Mouse (Mus musculus): ENCODE data around the gene Sh3kbp1. TPM values are rescaled to one million over a fixed set of nuclear protein-coding genes. Genes with fewer than 3 reads are reported as not detected.

Sh3kbp1 gene
- polyA plus RNA-seq, 1 experiment from 2014 or later = 51.2 TPM

DNA sequence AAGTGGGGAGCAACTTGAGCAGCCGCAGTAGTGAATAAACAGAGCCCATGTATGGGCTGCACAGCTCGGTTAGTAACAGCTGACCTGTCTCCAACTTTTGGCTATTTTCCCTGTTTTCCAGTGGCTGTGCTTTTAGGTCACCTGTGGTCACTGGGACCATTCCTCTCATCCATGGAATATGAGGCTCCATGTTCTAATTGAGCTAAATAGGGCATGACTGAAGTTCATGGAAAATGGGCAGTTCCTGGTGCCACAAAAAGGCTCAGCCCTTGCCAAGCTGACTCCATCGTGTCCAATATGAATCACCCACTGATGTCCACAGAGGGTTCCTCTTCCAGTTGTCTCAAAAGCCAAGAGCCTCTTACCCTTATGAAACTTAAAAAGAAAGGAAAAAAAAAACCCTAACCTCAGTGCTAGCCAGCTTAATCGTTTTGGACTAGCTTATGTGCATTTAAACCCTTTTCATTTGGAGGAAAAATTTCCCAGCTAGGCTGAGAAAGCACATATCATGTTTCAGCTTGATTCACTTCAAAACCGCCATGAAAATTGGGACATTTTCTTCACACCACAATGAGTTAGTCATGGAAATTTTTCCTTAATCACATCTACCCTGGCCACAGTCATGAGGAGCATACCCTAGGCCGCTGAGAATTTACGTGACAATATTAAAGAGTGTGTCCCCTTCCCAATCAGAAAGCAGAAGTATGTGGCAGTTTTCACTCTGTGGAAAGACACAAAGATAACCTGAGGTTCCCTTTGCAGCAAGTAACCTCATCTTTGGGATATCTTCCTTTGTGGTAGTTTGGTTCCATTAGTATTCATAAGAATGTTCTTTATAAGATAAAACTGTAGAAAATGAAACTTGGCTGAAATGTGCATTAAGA lies 326.7 kb downstream of the Sh3kbp1 start:
- no peak overlapping the region for H3K4me3 ChIP-seq
- no peaks in the 10 kb centered on the region for H3K27me3 ChIP-seq
- no peak overlapping the region for H3K27ac ChIP-seq (replicated peaks)
- H3K9ac ChIP-seq = no peak overlapping the region
- no peaks in the 10 kb centered on the region for H3K9me3 ChIP-seq
- ATAC-seq (ENCODE audit: low FRiP score, low read depth) = no peak
- 73% methylated on average over 7 of the region's 7 CpGs for WGBS
- H3K4me2 ChIP-seq = no peak overlapping the region
- no peaks in the 10 kb centered on the region for H3K4me1 ChIP-seq (replicated peaks)
- H3K36me3 ChIP-seq = no peaks in the 10 kb centered on the region

DNA sequence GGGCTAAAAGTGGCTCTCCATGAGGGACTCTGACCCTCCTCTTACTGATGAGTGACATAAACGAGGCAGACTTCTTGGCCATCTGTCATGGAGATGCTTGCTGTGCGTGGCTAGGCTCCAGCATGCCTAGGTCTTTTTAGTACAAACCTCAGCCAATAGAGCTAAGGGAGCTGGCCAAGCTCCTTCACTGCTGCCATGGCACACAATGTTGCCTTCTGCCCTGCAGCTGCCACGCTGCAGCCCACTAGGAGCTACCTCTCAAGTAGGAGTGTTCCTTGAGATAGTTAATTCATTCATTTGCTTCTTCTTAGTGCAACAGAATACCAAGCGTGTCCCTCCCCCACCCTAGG lies 327.3 kb downstream of the Sh3kbp1 start:
- Histone ChIP-seq H3K4me1 (replicated peaks) (no peaks in the 10 kb centered on the region), H3K9me3 (no peaks in the 10 kb centered on the region), H3K4me3 (no peak overlapping the region), H3K9ac (no peak overlapping the region), H3K27ac (replicated peaks) (no peak overlapping the region), H3K4me2 (no peak overlapping the region), H3K27me3 (no peaks in the 10 kb centered on the region), H3K36me3 (no peaks in the 10 kb centered on the region)
- WGBS = 63% methylated on average over 4 of the region's 4 CpGs
- ATAC-seq (ENCODE audit: low FRiP score, low read depth) = peak; percentile 63; the same call in 1 of the 2 replicates

DNA sequence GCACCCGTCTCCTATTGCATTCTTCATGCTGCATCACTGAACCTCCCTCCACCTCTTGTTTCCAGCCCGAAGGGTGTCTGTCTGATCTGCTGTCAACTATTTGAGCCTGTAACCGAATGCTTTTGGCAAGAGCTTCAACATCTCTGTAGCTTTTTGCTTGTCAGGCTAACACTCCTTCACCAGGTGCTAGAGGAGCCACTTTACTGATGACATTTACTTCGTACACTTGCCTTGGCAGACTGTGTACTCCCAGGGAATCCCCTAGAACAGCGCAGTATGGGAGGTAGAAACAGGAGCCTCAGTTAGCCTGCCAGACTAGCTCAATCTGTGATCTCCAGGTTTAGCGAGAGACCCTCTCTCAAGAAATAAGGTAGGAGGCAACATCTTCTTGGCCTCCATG lies 328.4 kb downstream of the Sh3kbp1 start:
- Histone ChIP-seq H3K4me2 (no peak overlapping the region), H3K9me3 (no peaks in the 10 kb centered on the region), H3K4me3 (no peak overlapping the region), H3K9ac (no peak overlapping the region), H3K27me3 (no peaks in the 10 kb centered on the region), H3K4me1 (replicated peaks) (no peaks in the 10 kb centered on the region), H3K36me3 (no peaks in the 10 kb centered on the region), H3K27ac (replicated peaks) (no peak overlapping the region)
- ATAC-seq (ENCODE audit: low FRiP score, low read depth) = no peak
- WGBS = 86% methylated on average over 6 of the region's 6 CpGs

DNA sequence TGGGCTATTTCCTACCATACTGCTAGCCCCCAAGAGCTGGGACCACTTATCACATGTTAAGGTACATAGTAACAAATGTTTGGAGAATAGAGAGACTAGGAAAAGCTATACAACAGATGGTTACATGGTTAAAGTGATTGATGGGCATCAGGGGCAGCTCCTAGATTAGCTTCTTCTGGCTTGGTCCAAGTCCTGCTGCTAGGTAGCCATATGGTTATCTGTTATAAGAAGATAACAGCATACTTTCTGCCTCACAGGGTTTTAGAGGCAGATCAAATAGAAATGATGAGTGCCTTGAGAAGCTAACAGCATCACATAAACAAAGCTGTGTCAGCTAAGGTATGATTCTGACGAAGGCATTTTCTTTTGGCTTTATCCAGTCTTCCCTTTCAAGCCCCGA lies 334.3 kb downstream of the Sh3kbp1 start:
- Histone ChIP-seq H3K4me3 (no peak overlapping the region), H3K27ac (replicated peaks) (no peak overlapping the region), H3K36me3 (no peaks in the 10 kb centered on the region), H3K4me1 (replicated peaks) (no peaks in the 10 kb centered on the region), H3K4me2 (no peak overlapping the region), H3K9ac (no peak overlapping the region), H3K9me3 (no peaks in the 10 kb centered on the region), H3K27me3 (no peaks in the 10 kb centered on the region)
- ATAC-seq (ENCODE audit: low FRiP score, low read depth) = no peak
- 72% methylated on average over 2 of the region's 2 CpGs for WGBS

DNA sequence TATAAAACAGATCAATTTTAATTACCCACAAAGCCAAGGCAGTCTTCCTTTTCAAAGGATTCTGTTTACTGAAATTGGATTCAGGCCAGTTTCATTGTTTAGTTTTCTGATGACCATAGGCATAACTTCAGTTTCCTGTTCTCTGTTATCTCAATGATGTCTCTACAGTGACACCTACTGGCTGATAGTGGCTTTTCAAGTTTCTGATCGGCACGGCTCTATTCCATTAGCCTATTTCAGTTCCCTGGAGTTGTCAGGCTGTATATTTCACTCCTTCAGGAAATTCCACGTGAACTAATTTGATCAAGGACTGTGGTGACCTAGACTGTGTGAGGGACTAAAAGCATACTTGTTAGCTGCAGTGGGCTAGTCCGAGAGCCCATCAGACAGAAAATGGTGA lies 336.2 kb downstream of the Sh3kbp1 start:
- 26% methylated on average over 4 of the region's 4 CpGs for WGBS
- peak; percentile 50; the same call in 1 of the 2 replicates for ATAC-seq (ENCODE audit: low FRiP score, low read depth)
- Histone ChIP-seq H3K4me3 (no peak overlapping the region), H3K9me3 (no peaks in the 10 kb centered on the region), H3K27me3 (no peaks in the 10 kb centered on the region), H3K4me2 (no peak overlapping the region), H3K36me3 (no peaks in the 10 kb centered on the region), H3K27ac (replicated peaks) (no peak overlapping the region), H3K4me1 (replicated peaks) (no peaks in the 10 kb centered on the region), H3K9ac (no peak overlapping the region)

DNA sequence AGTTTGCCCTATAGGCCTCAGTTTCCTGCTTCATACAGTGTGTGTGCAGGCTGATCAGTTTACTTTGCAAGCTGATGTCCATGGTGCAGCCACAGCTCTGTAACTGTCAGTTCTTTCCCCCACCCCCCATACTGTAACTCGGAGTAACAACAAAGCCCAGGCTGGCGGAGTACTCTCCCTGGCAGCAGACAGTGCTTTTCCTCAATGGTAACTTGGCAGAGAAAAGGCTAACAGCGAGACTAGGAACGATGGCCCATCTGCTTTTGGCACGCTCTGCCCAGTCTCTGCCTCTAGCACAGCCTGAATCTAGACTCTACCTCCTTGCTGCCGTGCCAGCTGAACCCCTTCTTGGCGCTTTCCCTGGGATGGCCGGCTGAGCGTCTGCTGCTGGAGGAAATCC lies 336.9 kb downstream of the Sh3kbp1 start:
- H3K9me3 ChIP-seq = no peaks in the 10 kb centered on the region
- WGBS = 71% methylated on average over 9 of the region's 9 CpGs
- H3K27ac ChIP-seq (replicated peaks) = no peak overlapping the region
- H3K4me1 ChIP-seq (replicated peaks) = no peaks in the 10 kb centered on the region
- no peak overlapping the region for H3K9ac ChIP-seq
- H3K27me3 ChIP-seq = no peaks in the 10 kb centered on the region
- peak; percentile 83 for ATAC-seq (ENCODE audit: low FRiP score, low read depth)
- no peaks in the 10 kb centered on the region for H3K36me3 ChIP-seq
- H3K4me2 ChIP-seq = no peak overlapping the region
- no peak overlapping the region for H3K4me3 ChIP-seq

DNA sequence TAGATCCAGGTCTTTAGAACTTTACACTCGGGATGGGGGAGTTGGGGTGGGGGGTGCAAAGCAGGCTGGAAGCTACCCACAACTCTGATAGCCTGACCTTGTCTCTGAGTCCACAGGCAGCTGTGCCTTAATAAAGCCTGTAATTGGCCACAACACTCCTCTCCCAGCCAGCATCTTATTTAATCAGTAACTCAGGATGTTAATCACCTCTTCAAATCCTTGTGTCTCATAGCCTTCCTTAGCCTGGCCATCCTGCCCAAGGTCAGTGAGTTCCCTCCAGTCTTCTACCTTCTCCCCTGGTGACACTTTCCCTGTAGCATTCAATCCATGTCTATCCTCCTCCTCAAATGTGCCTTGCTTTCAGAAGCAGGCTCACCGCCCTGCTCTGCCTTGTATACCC lies 342.0 kb downstream of the Sh3kbp1 start:
- WGBS = 92% methylated on average over 2 of the region's 2 CpGs
- Histone ChIP-seq H3K4me1 (replicated peaks) (no peaks in the 10 kb centered on the region), H3K9me3 (no peaks in the 10 kb centered on the region), H3K4me2 (no peak overlapping the region), H3K27me3 (no peaks in the 10 kb centered on the region), H3K27ac (replicated peaks) (no peak overlapping the region), H3K9ac (no peak overlapping the region), H3K4me3 (no peak overlapping the region), H3K36me3 (no peaks in the 10 kb centered on the region)
- no peak for ATAC-seq (ENCODE audit: low FRiP score, low read depth)

DNA sequence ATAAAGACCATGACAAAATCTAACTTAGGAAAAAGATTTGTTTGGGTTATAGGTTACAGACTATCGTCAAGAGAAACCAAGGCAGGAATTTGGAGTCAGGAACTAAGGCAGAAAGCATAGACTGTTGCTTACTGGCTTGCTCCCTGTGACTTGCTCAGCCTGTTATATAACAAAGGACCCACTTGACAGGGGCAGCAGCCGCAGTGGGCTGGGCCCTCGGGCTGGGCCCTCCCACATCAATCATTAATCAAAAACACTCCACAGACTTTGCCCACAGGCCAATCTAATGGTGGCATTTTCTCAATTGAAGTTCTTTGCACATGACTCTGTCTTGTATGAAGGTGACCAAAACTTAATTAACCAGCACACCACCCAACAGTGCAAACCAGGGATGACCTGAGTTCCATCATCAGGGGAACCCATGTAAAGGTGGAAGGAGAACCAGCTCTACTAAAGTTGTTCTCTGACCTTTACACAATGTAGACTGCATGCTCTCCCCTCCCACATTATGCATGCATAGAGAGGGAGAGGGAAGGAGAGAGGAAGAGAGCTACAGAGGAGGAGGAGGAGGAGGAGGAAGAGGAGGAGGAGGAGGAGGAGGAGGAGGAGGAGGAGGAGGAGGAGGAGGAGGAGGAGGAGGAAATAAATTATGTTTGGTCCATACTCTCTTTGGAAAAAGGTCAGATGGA lies 344.2 kb downstream of the Sh3kbp1 start:
- 43% methylated on average over 3 of the region's 3 CpGs for WGBS
- ATAC-seq (ENCODE audit: low FRiP score, low read depth) = no peak

DNA sequence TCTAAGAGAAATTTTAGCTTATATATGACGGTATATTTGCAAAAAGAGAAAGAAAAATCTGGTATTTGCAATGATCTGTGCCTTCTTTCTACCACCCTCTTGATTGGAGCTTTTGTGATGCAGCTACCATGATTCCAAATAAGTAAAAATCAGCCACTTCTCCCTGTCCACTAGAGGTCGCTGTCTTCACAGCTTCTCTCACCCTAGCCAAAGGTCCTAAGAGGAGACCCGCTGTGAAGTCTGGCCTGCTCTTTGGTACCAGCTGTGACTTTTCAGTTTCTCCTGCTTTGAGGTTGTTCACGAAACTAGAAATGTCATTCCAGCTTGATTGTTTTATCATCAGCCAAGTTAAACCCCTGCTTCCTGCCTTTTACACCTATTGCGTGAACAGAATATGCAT lies 346.7 kb downstream of the Sh3kbp1 start:
- H3K4me1 ChIP-seq (replicated peaks) = no peaks in the 10 kb centered on the region
- no peaks in the 10 kb centered on the region for H3K9me3 ChIP-seq
- no peak for ATAC-seq (ENCODE audit: low FRiP score, low read depth)
- H3K4me2 ChIP-seq = no peak overlapping the region
- H3K27ac ChIP-seq (replicated peaks) = no peak overlapping the region
- H3K27me3 ChIP-seq = no peaks in the 10 kb centered on the region
- H3K36me3 ChIP-seq = no peaks in the 10 kb centered on the region
- no peak overlapping the region for H3K4me3 ChIP-seq
- 33% methylated on average over 5 of the region's 5 CpGs for WGBS
- no peak overlapping the region for H3K9ac ChIP-seq

More for the DNA sequence above, 344.2 kb downstream of the Sh3kbp1 start:
- Histone ChIP-seq H3K4me2 (no peak overlapping the region), H3K27ac (replicated peaks) (no peak overlapping the region), H3K27me3 (no peaks in the 10 kb centered on the region), H3K4me1 (replicated peaks) (no peaks in the 10 kb centered on the region), H3K9me3 (no peaks in the 10 kb centered on the region), H3K4me3 (no peak overlapping the region), H3K36me3 (no peaks in the 10 kb centered on the region), H3K9ac (no peak overlapping the region)

DNA sequence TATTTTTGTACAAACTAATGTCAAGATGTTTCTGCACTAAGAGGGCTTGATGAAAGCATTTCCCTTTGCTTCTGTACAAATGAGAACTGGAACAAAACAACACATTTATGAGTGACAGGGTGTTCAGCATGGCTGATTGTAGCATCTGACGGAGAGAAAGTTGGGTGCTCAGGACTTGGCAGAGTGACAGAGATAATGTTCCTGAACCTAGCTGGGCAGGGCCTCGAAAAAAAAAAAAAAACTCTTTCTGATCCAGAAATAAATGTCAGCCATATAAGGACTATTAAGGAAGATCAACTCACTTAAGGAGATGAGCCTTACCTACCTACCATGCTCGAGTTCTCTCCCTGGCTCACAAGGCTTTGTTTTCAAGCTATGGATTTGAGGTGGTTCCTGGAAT lies 349.2 kb downstream of the Sh3kbp1 start:
- H3K9me3 ChIP-seq = no peaks in the 10 kb centered on the region
- no peaks in the 10 kb centered on the region for H3K4me1 ChIP-seq (replicated peaks)
- H3K36me3 ChIP-seq = no peaks in the 10 kb centered on the region
- no peaks in the 10 kb centered on the region for H3K27me3 ChIP-seq
- no peak overlapping the region for H3K27ac ChIP-seq (replicated peaks)
- WGBS = 59% methylated on average over 3 of the region's 3 CpGs
- no peak overlapping the region for H3K4me2 ChIP-seq
- no peak overlapping the region for H3K4me3 ChIP-seq
- no peak for ATAC-seq (ENCODE audit: low FRiP score, low read depth)
- no peak overlapping the region for H3K9ac ChIP-seq

DNA sequence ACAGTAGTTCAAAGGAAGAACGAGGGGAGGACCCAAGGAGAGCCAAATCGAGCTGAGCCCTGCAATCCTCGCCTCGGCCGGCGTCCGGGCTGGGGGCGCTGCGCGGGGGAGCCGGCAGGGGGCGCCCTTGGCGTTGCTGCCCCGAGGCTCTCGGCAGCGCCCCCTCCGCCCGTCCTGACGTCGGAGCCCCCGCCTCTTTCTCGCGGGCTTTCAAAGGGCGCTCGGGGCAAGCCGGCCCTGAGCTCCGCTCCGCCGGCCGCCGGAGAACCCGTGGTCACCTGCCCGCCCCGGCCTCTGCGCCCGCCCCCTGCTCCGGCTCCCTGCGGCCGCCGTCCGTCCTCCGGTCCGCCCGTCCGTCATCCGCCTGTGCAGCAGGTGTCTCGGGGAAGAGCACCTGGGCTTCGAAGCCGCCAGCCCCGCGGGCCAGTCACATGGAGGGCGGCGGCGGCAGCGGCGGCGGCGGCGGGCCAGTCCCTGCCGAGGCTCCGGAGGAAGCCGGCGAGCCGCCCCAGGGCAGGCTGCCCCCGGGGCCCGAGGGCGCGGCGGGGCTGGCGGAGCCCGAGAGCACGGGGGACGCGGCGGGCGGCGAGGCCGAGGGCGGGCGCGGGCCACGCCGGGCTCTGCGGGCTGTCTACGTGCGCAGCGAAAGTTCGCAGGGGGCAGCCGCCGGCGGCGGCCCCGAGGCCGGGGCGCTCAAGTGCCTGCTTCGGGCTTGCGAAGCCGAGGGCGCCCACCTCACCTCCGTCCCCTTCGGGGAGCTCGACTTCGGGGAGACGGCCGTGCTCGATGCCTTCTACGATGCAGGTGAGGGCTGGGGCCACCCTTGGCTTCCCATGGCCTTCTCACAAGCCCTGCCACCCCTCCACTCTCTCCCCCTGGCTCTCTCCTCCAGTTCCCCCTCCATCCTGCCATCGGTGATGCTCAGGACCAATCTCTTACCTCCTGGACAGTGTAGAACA lies 361.2 kb downstream of the Sh3kbp1 start, which contains the start of gene Map3k15:
Map3k15 (plus strand) TSS at position 432 of the 959 bp plus-strand sequence.
- Histone ChIP-seq H3K36me3 (no peaks in the 10 kb centered on the region), H3K27me3 (peaks cover 4% of the 10 kb centered on the region; the same call in 1 of the 2 replicates), H3K9me3 (no peaks in the 10 kb centered on the region), H3K4me1 (replicated peaks) (no peaks in the 10 kb centered on the region), H3K27ac (replicated peaks) (no peak within 1 kb of the TSS), H3K4me3 (peak within 1 kb of the TSS; percentile 44), H3K4me2 (peak within 1 kb of the TSS; percentile 76), H3K9ac (no peak within 1 kb of the TSS)
- WGBS = 27% methylated on average over 68 of the region's 108 CpGs
- ATAC-seq (ENCODE audit: low FRiP score, low read depth) = peak; percentile 61; the same call in 1 of the 2 replicates
